Mouse (Mus musculus) left cerebral cortex, adult 2 months (tissue): ENCODE measurements at regions not wholly inside any gene's neighbourhood (a gene's known extent, or its start where the extent isn't known, plus 50 kb on each side); places are given as distances from the start of the nearest gene placed in this dataset.

Experiments
- DNase-seq, 2 experiments: peaks; one replicate each; pipeline ENCODE4 v3.0.0; 2021 to 2022; ENCODE audit warnings: low spot score in 2 of 2, mixed read lengths in 1 of 2; ENCODE audit errors: extremely low spot score in 1 of 2
- H3K27ac ChIP-seq: fragments of 200-600 bp; 2 replicates; pipeline ENCODE4 v1.8.1; 2022
- H3K4me3 ChIP-seq: fragments of 200-600 bp; 2 replicates; pipeline ENCODE4 v1.8.1; 2022
- CTCF ChIP-seq: fragments of 200-600 bp; IDR thresholded peaks from 2 replicates; pipeline ENCODE4 v1.8.1; 2022; ENCODE audit warnings: antibody characterized with exemption, mild to moderate bottlenecking, moderate library complexity
- intact Hi-C: fragments of 180-260 bp; cut with DNase I; formaldehyde crosslinking; loops from one replicate; pipeline ENCODE4 v1.15.1; 2025

DNA sequence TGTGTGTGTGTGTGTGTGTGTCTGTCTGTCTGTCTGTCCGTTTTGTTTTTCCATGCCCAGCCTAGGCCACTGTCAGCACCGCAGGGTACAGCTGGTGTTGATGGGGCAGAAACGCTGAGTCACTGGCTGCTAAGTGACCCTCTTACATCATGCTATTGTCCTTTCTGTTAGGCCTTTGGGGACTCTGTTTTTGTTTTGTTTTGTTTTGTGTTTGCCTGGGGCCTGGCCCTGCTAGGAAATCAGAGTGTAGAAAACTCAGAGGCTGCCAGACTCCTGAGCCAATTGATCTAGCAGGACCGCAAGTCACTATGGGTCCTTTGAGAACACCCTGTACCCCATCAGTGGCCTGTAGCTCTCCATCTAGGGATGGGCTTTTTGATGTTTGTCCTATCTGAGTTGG is 59.9 kb upstream of the Ahctf1 start:
- Histone ChIP-seq H3K27ac (no peak overlapping the region), H3K4me3 (no peak overlapping the region)
- intact Hi-C loops: no loop called here
- no peak for DNase-seq
- no peak for TF ChIP-seq CTCF

DNA sequence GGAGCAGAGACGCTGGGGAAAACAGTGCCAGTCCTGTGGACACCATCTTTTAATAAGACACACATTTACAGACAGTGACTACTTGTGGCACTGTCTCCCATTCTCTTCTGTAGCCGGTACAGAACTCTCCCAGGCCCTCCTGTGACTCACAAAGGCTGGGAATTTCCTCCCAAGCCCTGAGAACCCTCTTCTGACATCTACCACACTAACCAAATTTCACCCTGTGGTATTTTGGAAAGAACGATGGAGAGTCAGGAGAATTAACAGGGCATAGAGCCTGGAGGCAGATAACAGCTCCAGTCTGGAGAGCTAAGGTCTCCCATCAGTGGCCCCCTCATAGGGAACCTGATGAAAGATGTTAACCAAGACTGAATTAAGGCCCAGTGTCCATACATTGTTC is 59.5 kb upstream of the Ahctf1 start:
- intact Hi-C loops: no loop called here
- no peak for TF ChIP-seq CTCF
- 0 out of 2 replicates have a peak overlapping the region, but pooled peaks have one; percentile 38 for H3K27ac ChIP-seq
- no peak for DNase-seq
- no peak overlapping the region for H3K4me3 ChIP-seq

DNA sequence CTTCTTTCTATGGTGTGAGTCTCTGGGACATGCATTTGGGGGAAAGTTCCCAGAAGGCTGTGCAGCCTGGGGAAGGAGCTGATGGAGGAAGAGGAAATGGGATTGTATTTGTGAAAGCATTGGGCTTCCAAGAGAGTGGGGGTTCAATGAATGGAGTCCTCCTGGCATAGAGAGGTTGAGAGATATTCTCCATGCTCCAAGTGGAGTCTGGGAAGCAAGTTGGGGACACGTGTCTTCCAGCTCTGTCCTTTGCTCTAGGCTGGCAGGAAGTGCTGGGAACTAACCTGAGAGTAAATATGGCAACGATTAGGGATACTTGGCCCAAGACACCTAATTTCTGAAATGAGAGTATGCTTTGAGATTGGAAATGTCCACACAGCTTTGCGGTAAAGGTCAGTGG is 58.3 kb upstream of the Ahctf1 start:
- intact Hi-C loops: no loop called here
- no peak for TF ChIP-seq CTCF
- no peak overlapping the region for H3K4me3 ChIP-seq
- no peak overlapping the region for H3K27ac ChIP-seq
- no peak for DNase-seq

DNA sequence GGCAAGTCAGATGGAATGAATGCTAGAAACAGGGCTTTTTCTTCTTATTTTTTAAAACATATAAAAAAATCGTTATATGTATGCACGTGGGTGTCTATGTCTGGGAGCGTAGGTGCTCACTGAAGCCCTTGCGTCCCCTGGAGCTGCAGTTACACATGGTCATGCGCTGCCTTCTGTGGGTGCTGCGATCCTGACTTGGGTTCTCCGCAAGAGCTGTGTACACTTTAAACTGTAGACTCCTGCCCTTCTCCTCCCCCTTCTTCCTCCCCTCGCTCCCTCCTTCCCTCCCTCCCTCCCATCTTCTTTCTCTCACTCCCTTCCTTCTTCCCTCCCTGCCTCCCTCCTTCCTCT is 56.0 kb upstream of the Ahctf1 start:
- intact Hi-C loops: loop anchor here (2.0 kb wide), 2 partner anchors 99 to 281 kb away; no protein-coding TSS in a partner anchor
- no peak for DNase-seq
- no peak for TF ChIP-seq CTCF
- H3K4me3 ChIP-seq: no peak overlapping the region
- no peak overlapping the region for H3K27ac ChIP-seq

DNA sequence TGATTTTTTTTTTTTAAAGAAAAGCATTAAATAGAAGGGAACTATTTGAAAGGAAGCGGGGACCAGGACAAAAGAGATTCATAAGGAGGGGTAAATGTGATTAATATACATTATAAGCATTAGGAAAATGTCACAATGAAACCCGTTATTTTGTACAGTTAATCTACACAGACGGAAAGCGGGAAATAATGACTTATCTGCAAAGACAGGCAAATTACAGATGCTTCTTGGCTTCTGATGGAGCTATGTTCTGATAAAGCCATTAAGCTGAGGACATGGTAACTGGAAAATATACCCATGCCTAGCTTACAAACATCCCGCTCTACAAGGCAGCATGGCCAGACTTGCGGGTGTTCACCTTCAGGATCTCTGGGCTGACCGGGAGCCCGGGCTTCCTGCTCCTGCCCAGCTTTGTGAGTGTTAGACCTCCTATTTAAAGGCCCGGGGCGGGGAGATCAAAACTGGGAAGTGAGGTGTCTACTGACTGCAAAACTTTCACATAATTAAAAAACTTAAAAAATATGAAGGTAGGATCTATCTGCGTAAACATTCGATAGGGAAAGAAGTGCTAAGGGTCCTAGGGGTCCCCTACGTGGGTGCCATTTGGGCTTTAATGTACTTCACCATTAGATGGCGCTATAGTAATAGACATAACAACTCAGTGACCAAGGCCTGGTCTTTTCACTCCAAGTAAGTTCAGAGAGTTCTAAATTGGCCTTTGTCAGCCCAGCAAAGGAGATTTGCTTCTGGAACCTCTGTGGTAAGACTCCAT is 55.5 kb upstream of the Ahctf1 start:
- no peak overlapping the region for H3K4me3 ChIP-seq
- intact Hi-C loops: loop anchor here (2.0 kb wide), 2 partner anchors 100 to 282 kb away; no protein-coding TSS in a partner anchor
- no peak overlapping the region for H3K27ac ChIP-seq
- peak; percentile 74 for TF ChIP-seq CTCF
- no peak for DNase-seq

DNA sequence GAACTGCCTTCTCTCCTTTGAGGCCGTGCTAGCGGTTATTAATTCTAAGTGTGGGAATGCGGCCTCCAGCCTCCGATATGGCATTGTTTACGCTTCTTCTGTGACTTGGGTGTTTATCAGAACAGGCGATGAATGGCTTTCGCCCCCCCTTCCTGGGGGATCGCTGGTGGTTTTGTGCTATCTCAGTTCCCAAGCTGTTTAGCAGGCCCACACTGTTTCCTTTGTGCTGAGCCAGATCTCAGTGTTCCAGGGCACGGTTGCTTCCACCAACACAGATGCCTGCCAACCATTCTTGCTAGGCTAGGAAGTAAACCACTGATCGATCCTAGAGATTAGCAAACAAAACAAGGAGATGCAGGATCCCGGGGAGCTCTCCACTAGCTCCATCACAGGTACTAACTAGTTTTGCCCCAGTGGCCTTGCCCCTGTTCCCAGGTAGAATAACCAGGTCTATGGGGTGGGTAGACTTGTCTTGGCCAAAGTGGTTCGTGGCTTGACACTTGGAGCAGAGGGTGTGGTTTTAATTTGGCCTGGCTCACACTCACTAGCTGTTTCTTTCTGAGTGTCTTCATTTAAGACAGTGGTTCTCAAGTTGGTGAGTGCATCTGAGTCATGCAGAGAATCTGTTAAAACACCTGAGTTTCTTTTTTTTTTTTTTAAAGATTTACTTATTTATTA is 50.9 kb upstream of the Ahctf1 start:
- intact Hi-C loops: no loop called here
- TF ChIP-seq CTCF: no peak
- no peak overlapping the region for H3K4me3 ChIP-seq
- peak in 1 of 2 experiments; percentile 24 for DNase-seq
- peak overlapping the region; percentile 33; the same call in 1 of the 2 replicates for H3K27ac ChIP-seq
